Mouse (Mus musculus) liver, postnatal 0 days (tissue): Measurements from ENCODE around the gene Sult2b1. TPM values are rescaled to one million over a fixed set of nuclear protein-coding genes. Genes with fewer than 3 reads are reported as not detected.

Experiments
- ATAC-seq: fragments of 200-750 bp; cut with Nextera tagmentation; 2 replicates; pipeline ENCODE4 v1.8.0; 2017; ENCODE audit warnings: mild to moderate bottlenecking, moderate library complexity
- DNase-seq: peaks from one replicate; pipeline ENCODE4 v3.0.0-alpha.2; 2016
- H3K27ac ChIP-seq: fragments of 300-500 bp; sonication (generic); 2 replicates; pipeline ENCODE4 v1.5.1; 2014; ENCODE audit warnings: antibody characterized with exemption, moderate library complexity, mild to moderate bottlenecking, low read depth
- H3K27me3 ChIP-seq: fragments of 300-500 bp; sonication (generic); 2 replicates; pipeline ENCODE4 v1.6.1; 2014; ENCODE audit warnings: low read length, control low read depth, mixed read lengths; ENCODE audit not compliant: insufficient read depth
- H3K36me3 ChIP-seq: fragments of 300-500 bp; sonication (generic); replicated peaks from 2 replicates; pipeline ENCODE4 v1.6.1; 2014; ENCODE audit warnings: mild to moderate bottlenecking, control low read depth, low read length, moderate library complexity, mixed read lengths; ENCODE audit not compliant: insufficient read depth
- H3K4me1 ChIP-seq: fragments of 300-500 bp; sonication (generic); 2 replicates; pipeline ENCODE4 v1.6.1; 2014; ENCODE audit warnings: antibody characterized with exemption, mild to moderate bottlenecking, control low read depth; ENCODE audit not compliant: insufficient read depth
- H3K4me2 ChIP-seq: fragments of 300-500 bp; sonication (generic); 2 replicates; pipeline ENCODE4 v1.6.1; 2014; ENCODE audit warnings: low read depth, mild to moderate bottlenecking, low read length, moderate library complexity, mixed read lengths
- H3K4me3 ChIP-seq: fragments of 300-500 bp; sonication (generic); 2 replicates; pipeline ENCODE4 v1.5.1; 2014; ENCODE audit warnings: low read depth, low read length
- H3K9ac ChIP-seq: fragments of 300-500 bp; sonication (generic); replicated peaks from 2 replicates; pipeline ENCODE4 v1.6.1; 2014; ENCODE audit warnings: mild to moderate bottlenecking, moderate library complexity
- H3K9me3 ChIP-seq: fragments of 300-500 bp; sonication (generic); 2 replicates; pipeline ENCODE4 v1.6.1; 2016; ENCODE audit warnings: mild to moderate bottlenecking, control low read depth, low read length, mixed read lengths
- CTCF ChIP-seq: sonication (generic); IDR thresholded peaks from 2 replicates; pipeline ENCODE4 v1.5.1; 2016; ENCODE audit warnings: antibody characterized with exemption, low read depth
- EP300 ChIP-seq: IDR thresholded peaks from 2 replicates; pipeline ENCODE4 v1.6.1; 2016; ENCODE audit warnings: antibody characterized with exemption, low read depth, mild to moderate bottlenecking
- WGBS: fragments of 180-500 bp; shearing (Covaris S2); extraction: QIAGEN DNeasy Blood & Tissue Kit; methylation state at CpG from one replicate; pipeline ENCODE4 v1.1.7; 2014; ENCODE audit not compliant: insufficient replicate concordance; 5-methylcytosine and 5-hydroxymethylcytosine counted together
- polyA plus RNA-seq: library from polyadenylated mRNA; unstranded; fragments of >200 nt; fragmentation: Nextera tagmentation; extraction: Ambion mirVana; gene quantifications from 2 replicates; pipeline ENCODE4 v1.2.1, GENCODE M21; 2015

Gene Sult2b1
- polyA plus RNA-seq, 1 experiment from 2014 or later = 0.26 TPM

GRCm38 (mm10) chr7:45785388-45786135, 1.1 kb upstream of the Sult2b1 start:
- peak overlapping the region; percentile 45; the same call in 1 of the 2 replicates for H3K4me2 ChIP-seq
- peaks cover 6% of the 10 kb centered on the region; the same call in 1 of the 2 replicates for H3K4me1 ChIP-seq
- no peak overlapping the region for H3K9ac ChIP-seq
- H3K27ac ChIP-seq = no peak overlapping the region
- no peak for TF ChIP-seq EP300
- no peak for TF ChIP-seq CTCF
- H3K27me3 ChIP-seq = peaks cover 54% of the 10 kb centered on the region
- H3K36me3 ChIP-seq = no peaks in the 10 kb centered on the region
- H3K9me3 ChIP-seq = no peaks in the 10 kb centered on the region
- no peak for ATAC-seq
- no peak for DNase-seq
- H3K4me3 ChIP-seq = peak overlapping the region; percentile 19; the same call in 1 of the 2 replicates
- 6% methylated on average over 20 of the region's 42 CpGs for WGBS

GRCm38 (mm10) chr7:45783511-45784091, 868 bp downstream of the Sult2b1 start, which contains the start of gene Lmtk3:
TSS of gene Lmtk3 (plus strand) at chr7:45783738.
- Histone ChIP-seq H3K9me3 (no peaks in the 10 kb centered on the region), H3K4me2 (peak within 1 kb of the TSS; percentile 82), H3K36me3 (no peaks in the 10 kb centered on the region), H3K4me1 (peaks cover 10% of the 10 kb centered on the region), H3K27ac (no peak within 1 kb of the TSS), H3K9ac (peak within 1 kb of the TSS; percentile 32; the same call in 1 of the 2 replicates), H3K4me3 (peak within 1 kb of the TSS; percentile 54), H3K27me3 (peaks cover 56% of the 10 kb centered on the region)
- ATAC-seq (peak; percentile 85), DNase-seq (peak; percentile 78)
- TF ChIP-seq EP300 (no peak), CTCF (peak; percentile 36)
- WGBS = under 1% methylated on average over 38 of the region's 38 CpGs

- ATAC-seq (no peak), DNase-seq (no peak)
- H3K27ac ChIP-seq = no peak overlapping the region
- H3K27me3 ChIP-seq = peaks cover 51% of the 10 kb centered on the region
- no peaks in the 10 kb centered on the region for H3K36me3 ChIP-seq
- peaks cover 10% of the 10 kb centered on the region for H3K4me1 ChIP-seq
- 55% methylated on average over 4 of the region's 4 CpGs for WGBS
- H3K9ac ChIP-seq = no peak overlapping the region
- no peak overlapping the region for H3K4me2 ChIP-seq
- no peak overlapping the region for H3K4me3 ChIP-seq
- no peaks in the 10 kb centered on the region for H3K9me3 ChIP-seq
- TF ChIP-seq EP300 (no peak), CTCF (no peak)
These were observed 2.2 kb downstream of the Sult2b1 start for GRCm38 (mm10) chr7:45782271-45782670.

- H3K9ac ChIP-seq = no peak overlapping the region
- H3K27ac ChIP-seq = no peak overlapping the region
- TF ChIP-seq CTCF = no peak
- no peak for TF ChIP-seq EP300
- peak; percentile 16; the same call in 1 of the 2 replicates for ATAC-seq
- H3K27me3 ChIP-seq = peaks cover 19% of the 10 kb centered on the region
- WGBS = 19% methylated on average over 22 of the region's 22 CpGs
- H3K36me3 ChIP-seq = no peaks in the 10 kb centered on the region
- H3K9me3 ChIP-seq = no peaks in the 10 kb centered on the region
- no peak for DNase-seq
- peak overlapping the region; percentile 42 for H3K4me2 ChIP-seq
- no peak overlapping the region for H3K4me3 ChIP-seq
- peaks cover 10% of the 10 kb centered on the region for H3K4me1 ChIP-seq
These were observed 5.3 kb downstream of the Sult2b1 start for GRCm38 (mm10) chr7:45779081-45779641.

- H3K4me3 ChIP-seq = no peak overlapping the region
- 0 out of 2 replicates have a peak, but pooled peaks cover 2% of the 10 kb centered on the region for H3K27me3 ChIP-seq
- no peak overlapping the region for H3K4me2 ChIP-seq
- H3K9ac ChIP-seq = no peak overlapping the region
- WGBS = 53% methylated on average over 7 of the region's 7 CpGs
- ATAC-seq = no peak
- no peak overlapping the region for H3K27ac ChIP-seq
- H3K4me1 ChIP-seq = peaks cover 4% of the 10 kb centered on the region; the same call in 1 of the 2 replicates
- DNase-seq = no peak
- no peaks in the 10 kb centered on the region for H3K9me3 ChIP-seq
- no peaks in the 10 kb centered on the region for H3K36me3 ChIP-seq
- TF ChIP-seq EP300 (no peak), CTCF (no peak)
These were observed 9.2 kb downstream of the Sult2b1 start for GRCm38 (mm10) chr7:45775237-45775636.

GRCm38 (mm10) chr7:45771101-45771500, 13.4 kb downstream of the Sult2b1 start:
- ATAC-seq = no peak

More at GRCm38 (mm10) chr7:45771101-45771500, 13.4 kb downstream of the Sult2b1 start:
- WGBS = 61% methylated on average over 4 of the region's 4 CpGs
- no peak overlapping the region for H3K27ac ChIP-seq
- no peak for DNase-seq
- H3K9me3 ChIP-seq = no peaks in the 10 kb centered on the region
- no peak overlapping the region for H3K4me3 ChIP-seq
- H3K36me3 ChIP-seq = no peaks in the 10 kb centered on the region
- no peak overlapping the region for H3K4me2 ChIP-seq
- H3K4me1 ChIP-seq = no peaks in the 10 kb centered on the region
- TF ChIP-seq EP300 = no peak
- no peak for TF ChIP-seq CTCF
- H3K9ac ChIP-seq = no peak overlapping the region
- no peaks in the 10 kb centered on the region for H3K27me3 ChIP-seq
